Mouse (Mus musculus) heart, postnatal 0 days (tissue): ENCODE results near the gene Srrt.

Source experiments
- CTCF ChIP-seq: IDR thresholded peaks from 2 replicates; pipeline ENCODE4 v1.5.1; 2016; ENCODE audit warnings: antibody characterized with exemption, control low read depth, low read depth
- EP300 ChIP-seq: IDR thresholded peaks from 2 replicates; pipeline ENCODE4 v1.6.1; 2016; ENCODE audit warnings: antibody characterized with exemption, low read depth

DNA sequence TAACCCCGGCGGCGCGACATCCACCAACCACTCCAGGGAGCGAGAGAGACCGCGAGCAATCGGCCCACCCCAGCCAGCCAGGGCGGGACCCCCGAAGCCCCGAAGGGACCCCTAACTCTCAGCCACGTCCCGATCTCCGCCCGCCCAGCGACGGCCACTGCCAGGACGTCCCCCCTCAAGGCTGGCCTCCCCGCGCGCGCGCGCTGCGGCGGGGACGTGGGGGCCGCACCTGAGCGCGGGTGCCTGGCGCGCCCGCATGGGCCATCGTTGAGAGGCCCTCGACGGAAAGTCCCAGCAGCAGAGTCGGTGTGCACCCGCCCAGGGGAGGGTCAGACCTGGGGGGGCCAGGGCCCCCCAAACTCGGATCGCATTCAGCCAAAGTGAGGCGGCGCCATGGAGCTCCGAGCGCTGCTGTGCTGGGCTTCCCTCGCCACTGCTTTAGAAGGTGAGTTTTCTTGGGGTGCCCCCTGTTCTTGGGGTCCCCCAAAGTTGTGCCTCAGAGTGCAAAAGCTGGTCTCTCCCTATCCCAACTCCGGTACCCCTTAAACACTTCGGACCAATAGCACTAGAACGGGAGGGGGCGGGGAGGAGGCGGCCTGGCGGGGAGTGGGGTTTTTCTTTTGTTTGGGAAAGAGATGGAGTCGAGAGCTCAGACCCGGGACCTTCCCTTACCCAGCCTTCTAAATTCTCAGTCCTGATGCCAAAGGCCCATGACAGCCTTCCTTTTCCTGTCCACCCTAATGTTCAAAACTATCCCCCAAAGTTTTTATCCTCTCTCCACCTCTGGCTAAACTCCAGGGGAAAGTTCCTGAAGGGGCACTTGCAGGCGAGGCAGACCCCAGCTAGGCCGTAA, 43.0 kb upstream of the Srrt start:
- no peak for TF ChIP-seq EP300
- no peak for TF ChIP-seq CTCF
